Mouse (Mus musculus): ENCODE measurements around the gene Armc12. TPM values are rescaled to one million over a fixed set of nuclear protein-coding genes. Genes with fewer than 3 reads are reported as not detected.
"Not testable (repeated sequence)": the region's sequence is repeated elsewhere in the genome, so short reads cannot be mapped to it uniquely, and the experiment has no call there.

Armc12 gene
- polyA plus RNA-seq, 1 experiment = 0.58 TPM

DNA sequence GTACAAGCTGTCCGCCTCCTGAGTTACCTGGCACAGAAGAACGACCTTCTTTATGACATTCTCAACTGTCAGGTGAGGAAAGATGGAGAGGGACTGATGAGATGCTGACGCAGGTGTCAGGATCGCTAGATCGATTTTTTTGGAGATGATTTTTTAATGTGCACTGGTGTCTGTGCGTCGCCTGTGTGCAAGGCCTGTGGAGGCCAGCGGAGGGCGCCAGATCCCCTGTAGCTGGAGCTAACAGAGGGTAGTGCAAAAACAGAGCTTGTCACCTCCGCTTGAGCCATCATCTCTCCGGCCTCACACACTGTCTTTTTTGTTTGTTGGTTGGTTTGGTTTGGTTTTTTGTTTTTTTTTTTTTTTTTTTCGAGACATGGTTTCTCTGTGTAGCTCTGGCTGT lies 7.3 kb downstream of the Armc12 start:
- no peaks in the 10 kb centered on the region for H3K27me3 ChIP-seq (ENCODE audit: control insufficient read depth, insufficient read depth, low read length)
- no peaks in the 10 kb centered on the region for H3K4me1 ChIP-seq (replicated peaks; ENCODE audit: control insufficient read depth, insufficient read depth, low read length)
- no peak overlapping the region for H3K27ac ChIP-seq (ENCODE audit: control insufficient read depth, insufficient read depth, low read length)
- DNase-seq = no peak
- WGBS = 60% methylated on average over 12 of the region's 12 CpGs
- TF ChIP-seq CTCF (IDR thresholded peaks at IDR 0.05; ENCODE audit: borderline replicate concordance, control insufficient read depth, extremely low read depth, insufficient read depth, low read length, poor library complexity) (no peak), POLR2A (IDR thresholded peaks at IDR 0.05; ENCODE audit: control insufficient read depth, extremely low read depth, insufficient read depth, low read length, poor library complexity) (no peak)
- H3K36me3 ChIP-seq (ENCODE audit: control insufficient read depth, insufficient read depth, low read length) = no peaks in the 10 kb centered on the region
- H3K4me3 ChIP-seq (ENCODE audit: control insufficient read depth, insufficient read depth, low read length) = no peak overlapping the region

DNA sequence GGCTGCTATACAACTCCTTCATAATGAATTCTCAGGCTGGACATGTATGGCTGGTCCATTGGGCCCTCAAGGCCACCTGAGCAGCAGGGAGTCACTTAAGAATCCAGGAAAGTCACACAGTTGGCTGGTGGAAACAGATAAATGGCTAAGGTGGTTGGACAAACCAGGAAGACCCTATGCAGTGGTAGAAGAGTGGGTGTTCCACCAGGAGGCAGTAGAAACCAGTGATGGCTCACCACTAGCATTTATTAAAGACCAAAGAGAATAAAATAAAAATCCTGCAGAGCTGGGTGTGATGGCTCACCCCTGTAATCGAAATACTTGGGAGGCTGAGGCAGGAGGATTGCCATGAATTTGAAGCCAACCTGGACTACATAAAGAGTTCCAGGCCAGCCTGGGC lies 16.3 kb downstream of the Armc12 start:
- no peak for DNase-seq
- H3K4me1 ChIP-seq (replicated peaks; ENCODE audit: control insufficient read depth, insufficient read depth, low read length) = no peaks in the 10 kb centered on the region
- 88% methylated on average over 1 of the region's 1 CpGs for WGBS
- no peak for TF ChIP-seq POLR2A (IDR thresholded peaks at IDR 0.05; ENCODE audit: control insufficient read depth, extremely low read depth, insufficient read depth, low read length, poor library complexity)
- no peak for TF ChIP-seq CTCF (IDR thresholded peaks at IDR 0.05; ENCODE audit: borderline replicate concordance, control insufficient read depth, extremely low read depth, insufficient read depth, low read length, poor library complexity)
- no peak overlapping the region for H3K4me3 ChIP-seq (ENCODE audit: control insufficient read depth, insufficient read depth, low read length)
- no peak overlapping the region for H3K27ac ChIP-seq (ENCODE audit: control insufficient read depth, insufficient read depth, low read length)
- no peaks in the 10 kb centered on the region for H3K36me3 ChIP-seq (ENCODE audit: control insufficient read depth, insufficient read depth, low read length)
- no peaks in the 10 kb centered on the region for H3K27me3 ChIP-seq (ENCODE audit: control insufficient read depth, insufficient read depth, low read length)

DNA sequence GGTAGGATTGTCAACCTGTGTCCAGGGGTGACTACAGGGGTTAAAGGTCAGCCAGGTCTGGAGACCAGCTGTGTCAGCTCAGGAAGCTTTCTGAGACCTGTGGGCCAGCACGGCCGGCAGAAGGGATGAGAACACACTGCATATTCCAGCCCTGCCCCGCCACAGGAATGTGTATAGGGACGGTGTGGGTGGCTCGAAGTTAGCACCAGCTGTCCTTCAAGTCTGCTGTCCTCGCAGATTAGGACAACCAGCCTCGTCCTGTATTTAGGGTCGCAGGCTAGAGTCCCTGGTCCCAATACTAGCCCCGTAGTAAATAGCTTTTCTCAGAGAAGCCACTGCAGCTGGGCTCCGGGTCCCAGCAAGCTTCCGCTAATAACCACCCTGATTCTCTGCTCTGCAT lies 17.9 kb downstream of the Armc12 start:
- WGBS = 87% methylated on average over 11 of the region's 11 CpGs
- H3K27me3 ChIP-seq (ENCODE audit: control insufficient read depth, insufficient read depth, low read length) = no peaks in the 10 kb centered on the region

DNA sequence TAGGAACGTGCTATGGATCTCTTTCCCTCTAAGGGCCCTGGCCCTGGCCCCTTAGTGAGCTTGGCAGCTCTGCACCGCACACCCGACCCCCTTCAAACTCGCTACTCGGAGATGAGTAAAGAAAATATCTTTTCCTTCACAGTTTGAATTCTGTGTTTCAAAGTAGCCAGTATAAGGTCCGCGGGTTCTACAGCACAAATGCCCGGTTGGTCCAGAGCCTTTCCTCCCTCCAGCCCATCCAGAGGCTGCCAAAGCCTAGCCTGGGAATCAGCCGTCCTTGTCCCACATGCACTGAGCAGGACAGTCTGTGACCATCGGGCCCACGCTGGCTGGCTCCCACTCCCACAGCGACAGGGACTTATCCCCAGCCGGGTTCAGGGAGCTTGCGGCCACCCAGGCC lies 18.5 kb downstream of the Armc12 start, which contains the start of gene Clpsl2:
TSS of gene Clpsl2 (plus strand) at position 301 of the 400 bp plus-strand sequence.
- H3K4me1 ChIP-seq (replicated peaks; ENCODE audit: control insufficient read depth, insufficient read depth, low read length) = no peaks in the 10 kb centered on the region
- TF ChIP-seq POLR2A (IDR thresholded peaks at IDR 0.05; ENCODE audit: control insufficient read depth, extremely low read depth, insufficient read depth, low read length, poor library complexity) (no peak), CTCF (IDR thresholded peaks at IDR 0.05; ENCODE audit: borderline replicate concordance, control insufficient read depth, extremely low read depth, insufficient read depth, low read length, poor library complexity) (no peak)
- WGBS = 89% methylated on average over 14 of the region's 14 CpGs
- H3K27me3 ChIP-seq (ENCODE audit: control insufficient read depth, insufficient read depth, low read length) = no peaks in the 10 kb centered on the region
- no peak within 1 kb of the TSS for H3K4me3 ChIP-seq (ENCODE audit: control insufficient read depth, insufficient read depth, low read length)
- no peak within 1 kb of the TSS for H3K27ac ChIP-seq (ENCODE audit: control insufficient read depth, insufficient read depth, low read length)
- no peaks in the 10 kb centered on the region for H3K36me3 ChIP-seq (ENCODE audit: control insufficient read depth, insufficient read depth, low read length)
- DNase-seq = no peak

More for the DNA sequence above, 17.9 kb downstream of the Armc12 start:
- H3K4me1 ChIP-seq (replicated peaks; ENCODE audit: control insufficient read depth, insufficient read depth, low read length) = no peaks in the 10 kb centered on the region
- H3K36me3 ChIP-seq (ENCODE audit: control insufficient read depth, insufficient read depth, low read length) = no peaks in the 10 kb centered on the region
- DNase-seq = no peak
- TF ChIP-seq POLR2A (IDR thresholded peaks at IDR 0.05; ENCODE audit: control insufficient read depth, extremely low read depth, insufficient read depth, low read length, poor library complexity) (no peak), CTCF (IDR thresholded peaks at IDR 0.05; ENCODE audit: borderline replicate concordance, control insufficient read depth, extremely low read depth, insufficient read depth, low read length, poor library complexity) (no peak)
- H3K27ac ChIP-seq (ENCODE audit: control insufficient read depth, insufficient read depth, low read length) = no peak overlapping the region
- no peak overlapping the region for H3K4me3 ChIP-seq (ENCODE audit: control insufficient read depth, insufficient read depth, low read length)

DNA sequence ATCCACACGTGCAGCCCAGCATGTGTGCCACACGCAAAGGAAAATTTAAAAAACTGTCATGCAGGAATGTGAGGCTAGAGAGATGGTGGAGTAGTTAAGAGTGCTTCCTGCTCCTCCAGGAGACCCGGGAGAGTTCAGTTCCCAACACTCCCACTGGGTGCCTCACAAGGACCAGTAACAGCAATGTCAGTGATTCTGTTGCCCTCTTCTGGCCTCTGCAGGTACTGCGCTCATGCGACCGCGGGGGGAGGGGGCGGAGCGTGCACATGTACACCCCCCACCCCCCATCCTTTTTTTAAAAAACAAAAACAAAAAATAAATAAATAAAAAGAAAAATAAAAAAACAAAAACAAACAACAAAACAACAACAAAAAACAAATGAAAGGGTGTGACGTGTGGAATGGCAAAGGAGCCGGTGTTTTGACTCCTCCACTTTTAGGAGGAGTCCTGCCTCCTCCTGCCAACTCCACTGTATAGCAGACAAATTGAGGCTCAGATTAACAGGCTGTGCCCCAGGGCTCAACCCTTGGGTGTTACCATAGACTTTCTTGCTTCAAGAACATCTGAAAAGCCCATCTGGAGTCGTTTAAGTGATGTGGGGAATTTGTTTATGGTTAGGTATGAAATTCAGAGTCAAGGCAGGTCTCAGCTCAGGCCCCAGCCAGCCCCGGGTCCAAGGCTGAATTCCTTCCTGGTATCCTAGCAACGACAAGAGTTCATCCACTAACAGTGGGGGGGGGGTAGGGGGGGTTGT lies 22.6 kb downstream of the Armc12 start:
- H3K36me3 ChIP-seq (ENCODE audit: control insufficient read depth, insufficient read depth, low read length) = no peaks in the 10 kb centered on the region
- 21% methylated on average over 14 of the region's 14 CpGs for WGBS
- H3K4me3 ChIP-seq (ENCODE audit: control insufficient read depth, insufficient read depth, low read length) = no peak overlapping the region
- DNase-seq = peak; percentile 80
- H3K27me3 ChIP-seq (ENCODE audit: control insufficient read depth, insufficient read depth, low read length) = no peaks in the 10 kb centered on the region
- TF ChIP-seq POLR2A (IDR thresholded peaks at IDR 0.05; ENCODE audit: control insufficient read depth, extremely low read depth, insufficient read depth, low read length, poor library complexity) = no peak
- TF ChIP-seq CTCF (IDR thresholded peaks at IDR 0.05; ENCODE audit: borderline replicate concordance, control insufficient read depth, extremely low read depth, insufficient read depth, low read length, poor library complexity) = peak; percentile 81
- peaks cover 12% of the 10 kb centered on the region for H3K4me1 ChIP-seq (replicated peaks; ENCODE audit: control insufficient read depth, insufficient read depth, low read length)
- H3K27ac ChIP-seq (ENCODE audit: control insufficient read depth, insufficient read depth, low read length) = no peak overlapping the region

DNA sequence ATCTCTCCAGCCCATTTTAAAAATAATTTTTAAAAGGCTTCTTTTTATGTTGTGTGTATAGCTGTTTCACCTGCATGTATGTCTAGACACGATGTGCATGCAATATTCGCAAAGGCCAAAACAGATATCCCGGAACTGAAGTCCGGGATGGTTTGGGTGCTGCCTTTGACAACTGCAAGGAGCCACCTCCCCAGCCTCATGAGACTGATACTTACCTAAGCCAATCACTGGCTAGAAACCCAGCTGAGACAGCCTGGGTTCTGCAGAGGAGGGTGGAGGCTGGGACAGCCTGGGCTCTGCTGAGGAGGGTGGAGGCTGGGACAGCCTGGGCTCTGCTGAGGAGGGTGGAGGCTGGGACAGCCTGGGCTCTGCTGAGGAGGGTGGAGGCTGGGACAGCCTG lies 23.4 kb downstream of the Armc12 start:
- H3K36me3 ChIP-seq (ENCODE audit: control insufficient read depth, insufficient read depth, low read length); H3K27me3 ChIP-seq (ENCODE audit: control insufficient read depth, insufficient read depth, low read length); H3K27ac ChIP-seq (ENCODE audit: control insufficient read depth, insufficient read depth, low read length); DNase-seq; H3K4me3 ChIP-seq (ENCODE audit: control insufficient read depth, insufficient read depth, low read length): not testable (repeated sequence)
- 96% methylated on average over 4 of the region's 4 CpGs for WGBS
- peaks cover 12% of the 10 kb centered on the region for H3K4me1 ChIP-seq (replicated peaks; ENCODE audit: control insufficient read depth, insufficient read depth, low read length)
